15 mouse cellular contexts compared by ENCODE assay signal in genomic region chr9:83043790-83044189, GRCm38 (mm10).
"Had no signal": no experiment of that assay in that cellular context is flagged by ENCODE, and none has a peak within 500 bp of the region (broad histone marks: within the 10 kb centered on the region; RNA-seq: fewer than 3 reads in every experiment).

No protein-coding gene starts in this region.

- H3K4me1 ChIP-seq: neural tube, embryonic 13.5 days; neural tube, embryonic 15.5 days; stomach, embryonic 15.5 days had no signal

- H3K9me3 ChIP-seq: neural tube, embryonic 13.5 days; neural tube, embryonic 15.5 days; stomach, embryonic 15.5 days had no signal

- H3K36me3 ChIP-seq: neural tube, embryonic 13.5 days; neural tube, embryonic 15.5 days; stomach, embryonic 15.5 days had no signal

- DNase-seq: retina, postnatal 1 day; right cerebral cortex, adult 18-20 months; right cerebral cortex, postnatal 14 days; right cerebral cortex, postnatal 25 days; right cerebral cortex, postnatal 4 days; thymus, adult 18-20 months; thymus, adult 2 months; thymus, postnatal 14 days; thymus, postnatal 25 days; thymus, postnatal 36 days; thymus, postnatal 4 days had no signal

- H3K4me3 ChIP-seq: neural tube, embryonic 13.5 days; neural tube, embryonic 15.5 days; stomach, embryonic 15.5 days had no signal

- H3K27ac ChIP-seq: neural tube, embryonic 13.5 days; neural tube, embryonic 15.5 days; stomach, embryonic 15.5 days; stomach, postnatal 0 days had no signal

- H3K4me2 ChIP-seq: neural tube, embryonic 13.5 days; neural tube, embryonic 15.5 days; stomach, embryonic 15.5 days had no signal

- H3K27me3 ChIP-seq: neural tube, embryonic 13.5 days; neural tube, embryonic 15.5 days; stomach, embryonic 15.5 days had no signal

- H3K9ac ChIP-seq: neural tube, embryonic 13.5 days; neural tube, embryonic 15.5 days; stomach, embryonic 15.5 days had no signal
